Mouse (Mus musculus): ENCODE data around the gene Drosha. TPM values are rescaled to one million over a fixed set of nuclear protein-coding genes. Genes with fewer than 3 reads are reported as not detected.
A peak's percentile ranks its signal among the peaks of the same experiment; 100 is the strongest.

Drosha gene
- polyA plus RNA-seq, 1 experiment from 2014 or later: 22.3 TPM

GRCm38 (mm10) chr15:12876266-12876665 is 51.7 kb downstream of the Drosha start:
- Histone ChIP-seq H3K27me3 (ENCODE audit: insufficient read depth, low read length) (no peaks in the 10 kb centered on the region), H3K4me1 (replicated peaks; ENCODE audit: insufficient read depth, low read length) (no peaks in the 10 kb centered on the region), H3K4me3 (replicated peaks; ENCODE audit: low read depth, low read length) (no peak overlapping the region), H3K9ac (ENCODE audit: low read depth, low read length) (no peak overlapping the region), H3K9me3 (replicated peaks; ENCODE audit: low read length) (no peaks in the 10 kb centered on the region), H3K36me3 (ENCODE audit: insufficient read depth, low read length) (peaks cover 21% of the 10 kb centered on the region), H3K4me2 (ENCODE audit: low read length) (no peak overlapping the region), H3K27ac (no peak overlapping the region)
- TF ChIP-seq CTCF (IDR thresholded peaks at IDR 0.05; ENCODE audit: low read depth): no peak
- DNase-seq (ENCODE audit: low spot score): no peak
- ATAC-seq (replicated peaks; ENCODE audit: low FRiP score, low read depth): no peak
- WGBS: 76% methylated on average over 2 of the region's 2 CpGs

GRCm38 (mm10) chr15:12876881-12877280 is 52.3 kb downstream of the Drosha start:
- H3K4me1 ChIP-seq (replicated peaks; ENCODE audit: insufficient read depth, low read length): no peaks in the 10 kb centered on the region
- DNase-seq (ENCODE audit: low spot score) (no peak), ATAC-seq (replicated peaks; ENCODE audit: low FRiP score, low read depth) (no peak)
- no peak overlapping the region for H3K4me3 ChIP-seq (replicated peaks; ENCODE audit: low read depth, low read length)
- no peak overlapping the region for H3K4me2 ChIP-seq (ENCODE audit: low read length)
- no peaks in the 10 kb centered on the region for H3K9me3 ChIP-seq (replicated peaks; ENCODE audit: low read length)
- 96% methylated on average over 4 of the region's 4 CpGs for WGBS
- H3K27ac ChIP-seq: no peak overlapping the region
- no peak overlapping the region for H3K9ac ChIP-seq (ENCODE audit: low read depth, low read length)
- H3K36me3 ChIP-seq (ENCODE audit: insufficient read depth, low read length): peaks cover 26% of the 10 kb centered on the region
- TF ChIP-seq CTCF (IDR thresholded peaks at IDR 0.05; ENCODE audit: low read depth): no peak
- no peaks in the 10 kb centered on the region for H3K27me3 ChIP-seq (ENCODE audit: insufficient read depth, low read length)

GRCm38 (mm10) chr15:12877934-12878333 is 53.3 kb downstream of the Drosha start:
- H3K36me3 ChIP-seq (ENCODE audit: insufficient read depth, low read length): peaks cover 35% of the 10 kb centered on the region
- no peaks in the 10 kb centered on the region for H3K27me3 ChIP-seq (ENCODE audit: insufficient read depth, low read length)
- H3K4me3 ChIP-seq (replicated peaks; ENCODE audit: low read depth, low read length): no peak overlapping the region
- no peak for TF ChIP-seq CTCF (IDR thresholded peaks at IDR 0.05; ENCODE audit: low read depth)
- 94% methylated on average over 12 of the region's 12 CpGs for WGBS
- no peak for ATAC-seq (replicated peaks; ENCODE audit: low FRiP score, low read depth)
- no peak overlapping the region for H3K4me2 ChIP-seq (ENCODE audit: low read length)
- no peaks in the 10 kb centered on the region for H3K9me3 ChIP-seq (replicated peaks; ENCODE audit: low read length)
- no peak overlapping the region for H3K9ac ChIP-seq (ENCODE audit: low read depth, low read length)
- no peak overlapping the region for H3K27ac ChIP-seq
- DNase-seq (ENCODE audit: low spot score): no peak
- no peaks in the 10 kb centered on the region for H3K4me1 ChIP-seq (replicated peaks; ENCODE audit: insufficient read depth, low read length)

GRCm38 (mm10) chr15:12878581-12878980 is 54.0 kb downstream of the Drosha start:
- Histone ChIP-seq H3K4me2 (ENCODE audit: low read length) (no peak overlapping the region), H3K4me3 (replicated peaks; ENCODE audit: low read depth, low read length) (no peak overlapping the region), H3K9ac (ENCODE audit: low read depth, low read length) (no peak overlapping the region), H3K27ac (no peak overlapping the region), H3K27me3 (ENCODE audit: insufficient read depth, low read length) (no peaks in the 10 kb centered on the region), H3K36me3 (ENCODE audit: insufficient read depth, low read length) (peaks cover 42% of the 10 kb centered on the region), H3K4me1 (replicated peaks; ENCODE audit: insufficient read depth, low read length) (no peaks in the 10 kb centered on the region), H3K9me3 (replicated peaks; ENCODE audit: low read length) (no peaks in the 10 kb centered on the region)
- WGBS: 89% methylated on average over 9 of the region's 9 CpGs
- DNase-seq (ENCODE audit: low spot score): no peak
- TF ChIP-seq CTCF (IDR thresholded peaks at IDR 0.05; ENCODE audit: low read depth): no peak
- no peak for ATAC-seq (replicated peaks; ENCODE audit: low FRiP score, low read depth)

- peak; percentile 46 for DNase-seq (ENCODE audit: low spot score)
- ATAC-seq (replicated peaks; ENCODE audit: low FRiP score, low read depth): no peak
- WGBS: 67% methylated on average over 8 of the region's 8 CpGs
- no peak overlapping the region for H3K4me2 ChIP-seq (ENCODE audit: low read length)
- TF ChIP-seq CTCF (IDR thresholded peaks at IDR 0.05; ENCODE audit: low read depth): no peak
- H3K4me1 ChIP-seq (replicated peaks; ENCODE audit: insufficient read depth, low read length): no peaks in the 10 kb centered on the region
- no peaks in the 10 kb centered on the region for H3K27me3 ChIP-seq (ENCODE audit: insufficient read depth, low read length)
- peaks cover 52% of the 10 kb centered on the region for H3K36me3 ChIP-seq (ENCODE audit: insufficient read depth, low read length)
- no peaks in the 10 kb centered on the region for H3K9me3 ChIP-seq (replicated peaks; ENCODE audit: low read length)
- no peak overlapping the region for H3K4me3 ChIP-seq (replicated peaks; ENCODE audit: low read depth, low read length)
- H3K9ac ChIP-seq (ENCODE audit: low read depth, low read length): no peak overlapping the region
- H3K27ac ChIP-seq: no peak overlapping the region
Measured at GRCm38 (mm10) chr15:12879937-12880336, 55.3 kb downstream of the Drosha start.

- DNase-seq (ENCODE audit: low spot score) (no peak), ATAC-seq (replicated peaks; ENCODE audit: low FRiP score, low read depth) (no peak)
- H3K4me2 ChIP-seq (ENCODE audit: low read length): no peak overlapping the region
- peaks cover 71% of the 10 kb centered on the region for H3K36me3 ChIP-seq (ENCODE audit: insufficient read depth, low read length)
- no peak overlapping the region for H3K27ac ChIP-seq
- H3K27me3 ChIP-seq (ENCODE audit: insufficient read depth, low read length): no peaks in the 10 kb centered on the region
- no peak overlapping the region for H3K9ac ChIP-seq (ENCODE audit: low read depth, low read length)
- H3K4me1 ChIP-seq (replicated peaks; ENCODE audit: insufficient read depth, low read length): no peaks in the 10 kb centered on the region
- 84% methylated on average over 15 of the region's 15 CpGs for WGBS
- no peak overlapping the region for H3K4me3 ChIP-seq (replicated peaks; ENCODE audit: low read depth, low read length)
- no peak for TF ChIP-seq CTCF (IDR thresholded peaks at IDR 0.05; ENCODE audit: low read depth)
- no peaks in the 10 kb centered on the region for H3K9me3 ChIP-seq (replicated peaks; ENCODE audit: low read length)
Measured at GRCm38 (mm10) chr15:12884855-12885254, 60.2 kb downstream of the Drosha start.

- Histone ChIP-seq H3K27me3 (ENCODE audit: insufficient read depth, low read length) (no peaks in the 10 kb centered on the region), H3K9ac (ENCODE audit: low read depth, low read length) (no peak overlapping the region), H3K9me3 (replicated peaks; ENCODE audit: low read length) (no peaks in the 10 kb centered on the region), H3K27ac (no peak overlapping the region), H3K36me3 (ENCODE audit: insufficient read depth, low read length) (peaks cover 75% of the 10 kb centered on the region), H3K4me1 (replicated peaks; ENCODE audit: insufficient read depth, low read length) (no peaks in the 10 kb centered on the region), H3K4me3 (replicated peaks; ENCODE audit: low read depth, low read length) (no peak overlapping the region), H3K4me2 (ENCODE audit: low read length) (no peak overlapping the region)
- WGBS: 91% methylated on average over 11 of the region's 11 CpGs
- no peak for ATAC-seq (replicated peaks; ENCODE audit: low FRiP score, low read depth)
- DNase-seq (ENCODE audit: low spot score): no peak
- no peak for TF ChIP-seq CTCF (IDR thresholded peaks at IDR 0.05; ENCODE audit: low read depth)
Measured at GRCm38 (mm10) chr15:12885361-12885760, 60.7 kb downstream of the Drosha start.
